Comparison of ENCODE assay signal across 8 mouse cellular contexts in genomic region chr1:88143966-88144675, GRCm38 (mm10). TPM values are rescaled to one million over a fixed set of nuclear protein-coding genes. Genes with fewer than 3 reads are reported as not detected.
DNase-seq lines count a peak whose midpoint lies in the region; ATAC-seq lines count a peak whose summit lies in the region.
"Not testable (repeated sequence)": the region's sequence is repeated elsewhere in the genome, so short reads cannot be mapped to it uniquely, and the experiment has no call there.

No protein-coding gene starts in this region.

- intact Hi-C loops in left cerebral cortex, postnatal 4 days (cut with DNase I) = not testable (repeated sequence)

- ATAC-seq in common myeloid progenitor, adult 5-6 weeks (replicated peaks; ENCODE audit: low read depth, poor library complexity, severe bottlenecking) = peak; percentile 81

- peak; percentile 65 for DNase-seq in 3T3-L1 (ENCODE audit: low read depth, low spot score)
- peak; percentile 63 for DNase-seq in adrenal gland, postnatal 10 days
- peak; percentile 45 for DNase-seq in gastrocnemius, postnatal 10 days
- DNase-seq in kidney, adult 18-20 months = peak; percentile 73
- DNase-seq in left cerebral cortex, postnatal 4 days = peak; percentile 47
- peak; percentile 17 for DNase-seq in mesoderm, embryonic 11.5 days (ENCODE audit: low read depth, low spot score)
- peak; percentile 9 to 46 for DNase-seq in spleen, adult 18-20 months

RNA-seq across cellular contexts. Expression of gene Ugt1a6a, which starts 9.5 kb away (rescaled TPM):
- 10 to 100 TPM in 1 of 2 experiments, 1 to 10 TPM in 1; 9.1 to 14.0 TPM for total RNA-seq in adrenal gland, postnatal 10 days (2021)
- total RNA-seq in common myeloid progenitor, adult 5-6 weeks (2017) = 0.78 and 1.3 TPM in 2 replicates
- 1 to 10 TPM in 1 of 2 experiments, under 1 TPM in 1; 0.90 to 1.4 TPM for total RNA-seq in gastrocnemius, postnatal 10 days (2021)
- under 1 TPM in 1 of 2 experiments, not detected in 1; 0.16 TPM for total RNA-seq in left cerebral cortex, postnatal 4 days (2021)

RNA-seq across cellular contexts. Expression of gene Ugt1a5, which starts 21.7 kb away (rescaled TPM):
- total RNA-seq in adrenal gland, postnatal 10 days (2021) = under 1 TPM; 0.48 to 0.61 TPM
- total RNA-seq in common myeloid progenitor, adult 5-6 weeks (2017) = 0.41 TPM in 1 of 2 replicates, not detected in the other
- total RNA-seq in gastrocnemius, postnatal 10 days (2021) = under 1 TPM in 1 of 2 experiments, not detected in 1; 0.18 TPM
- total RNA-seq in left cerebral cortex, postnatal 4 days (2021) = under 1 TPM in 1 of 2 experiments, not detected in 1; 0.36 TPM

RNA-seq across cellular contexts. Expression of gene Ugt1a6b, which starts 41.1 kb away (rescaled TPM):
- total RNA-seq in adrenal gland, postnatal 10 days (2021) = 10 to 100 TPM in 1 of 2 experiments, 1 to 10 TPM in 1; 7.3 to 13.6 TPM
- 0.91 and 4.2 TPM in 2 replicates for total RNA-seq in common myeloid progenitor, adult 5-6 weeks (2017)
- total RNA-seq in gastrocnemius, postnatal 10 days (2021) = under 1 TPM; 0.81 to 0.87 TPM
- not detected for total RNA-seq in left cerebral cortex, postnatal 4 days (2021)

RNA-seq across cellular contexts. Expression of gene Ugt1a7c, which starts 49.3 kb away (rescaled TPM):
- 1 to 10 TPM; 1.9 to 2.6 TPM for total RNA-seq in adrenal gland, postnatal 10 days (2021)
- total RNA-seq in common myeloid progenitor, adult 5-6 weeks (2017) = 20.6 and 22.1 TPM in 2 replicates
- total RNA-seq in gastrocnemius, postnatal 10 days (2021) = 1 to 10 TPM; 1.1 to 1.6 TPM
- total RNA-seq in left cerebral cortex, postnatal 4 days (2021) = under 1 TPM; 0.40 to 0.56 TPM

RNA-seq across cellular contexts. Expression of gene Ugt1a2, which starts 56.3 kb away (rescaled TPM):
- under 1 TPM; 0.18 to 0.61 TPM for total RNA-seq in adrenal gland, postnatal 10 days (2021)
- total RNA-seq in common myeloid progenitor, adult 5-6 weeks (2017) = not detected in 2 replicates
- total RNA-seq in gastrocnemius, postnatal 10 days (2021) = under 1 TPM in 1 of 2 experiments, not detected in 1; 0.18 TPM
- under 1 TPM in 1 of 2 experiments, not detected in 1; 0.38 TPM for total RNA-seq in left cerebral cortex, postnatal 4 days (2021)

Comparison
In these comparisons a context has a peak if more than half of its experiments do, and no peak if none do; other contexts are left out.
1. Peak in every context shown above with its lines: DNase-seq and ATAC-seq.
2. DNase-seq: peak in every context shown above with its lines; median percentile 73 in kidney, adult 18-20 months; 65 in 3T3-L1; 63 in adrenal gland, postnatal 10 days; 47 in left cerebral cortex, postnatal 4 days; 45 in gastrocnemius, postnatal 10 days; 28 in spleen, adult 18-20 months; 17 in mesoderm, embryonic 11.5 days.